Mouse (Mus musculus) forebrain, embryonic 15.5 days (tissue): ENCODE results near the gene 1700001P01Rik. TPM values are rescaled to one million over a fixed set of nuclear protein-coding genes. Genes with fewer than 3 reads are reported as not detected.

Experiments
- ATAC-seq: fragments of 200-750 bp; cut with Nextera tagmentation; replicated peaks from 2 replicates; pipeline ENCODE4 v1.8.0; 2017; ENCODE audit warnings: mild to moderate bottlenecking, moderate TSS enrichment, moderate library complexity
- H3K27ac ChIP-seq: fragments of 300-500 bp; sonication (generic); replicated peaks from 2 replicates; pipeline ENCODE4 v1.5.1; 2015; ENCODE audit warnings: mild to moderate bottlenecking, inconsistent platforms
- H3K27me3 ChIP-seq: fragments of 300-500 bp; sonication (generic); 2 replicates; pipeline ENCODE4 v1.6.1; 2015; ENCODE audit warnings: inconsistent platforms
- H3K36me3 ChIP-seq: fragments of 300-500 bp; sonication (generic); 2 replicates; pipeline ENCODE4 v1.6.1; 2015; ENCODE audit warnings: mild to moderate bottlenecking, inconsistent platforms
- H3K4me1 ChIP-seq: fragments of 300-500 bp; sonication (generic); 2 replicates; pipeline ENCODE4 v1.6.1; 2015; ENCODE audit warnings: inconsistent platforms
- H3K4me2 ChIP-seq: fragments of 300-500 bp; sonication (generic); replicated peaks from 2 replicates; pipeline ENCODE4 v1.6.1; 2015; ENCODE audit warnings: mild to moderate bottlenecking, inconsistent platforms
- H3K4me3 ChIP-seq: fragments of 300-500 bp; sonication (generic); 2 replicates; pipeline ENCODE4 v1.5.1; 2015; ENCODE audit warnings: mild to moderate bottlenecking, inconsistent platforms
- H3K9ac ChIP-seq: fragments of 300-500 bp; sonication (generic); replicated peaks from 2 replicates; pipeline ENCODE4 v1.6.1; 2015; ENCODE audit warnings: mild to moderate bottlenecking, inconsistent platforms
- H3K9me3 ChIP-seq: fragments of 300-500 bp; sonication (generic); 2 replicates; pipeline ENCODE4 v1.6.1; 2016; ENCODE audit warnings: inconsistent platforms
- WGBS: fragments of 180-500 bp; shearing (Covaris S2); methylation state at CpG from one replicate; pipeline ENCODE4 v1.1.7; 2015; ENCODE audit warnings: mixed read lengths; 5-methylcytosine and 5-hydroxymethylcytosine counted together
- polyA plus RNA-seq: library from polyadenylated mRNA; unstranded; fragments of >200 nt; fragmentation: Nextera tagmentation; extraction: Ambion mirVana; gene quantifications from 2 replicates; pipeline ENCODE4 v1.2.1, GENCODE M21; 2015

Gene 1700001P01Rik
- polyA plus RNA-seq, 1 experiment from 2014 or later, result 0.39 TPM

DNA sequence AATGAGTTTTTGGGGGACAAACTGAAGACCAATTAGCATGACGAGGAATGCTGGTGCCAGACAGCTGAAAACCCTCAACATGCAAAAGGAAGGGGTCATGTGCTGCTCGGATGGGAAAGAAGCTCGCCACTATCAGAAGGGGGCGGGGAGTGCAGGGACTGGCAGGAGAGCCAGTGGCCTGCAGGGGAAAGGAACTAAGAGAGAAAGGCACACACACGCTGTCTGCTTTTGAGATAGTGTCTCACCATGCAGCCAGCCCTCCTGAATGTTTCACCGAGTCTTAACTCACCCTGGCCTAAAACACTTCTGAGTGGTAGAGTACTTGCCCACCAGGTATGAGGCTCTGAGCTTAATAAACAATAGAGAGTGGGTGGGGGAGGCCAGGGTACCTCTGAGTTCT lies 16.8 kb downstream of the 1700001P01Rik start:
- Histone ChIP-seq H3K27me3 (no peaks in the 10 kb centered on the region), H3K4me2 (no peak overlapping the region), H3K9ac (no peak overlapping the region), H3K9me3 (no peaks in the 10 kb centered on the region), H3K36me3 (peaks cover 63% of the 10 kb centered on the region), H3K4me3 (no peak overlapping the region), H3K4me1 (0 out of 2 replicates have a peak, but pooled peaks cover under 1% of the 10 kb centered on the region), H3K27ac (no peak overlapping the region)
- WGBS, result 88% methylated on average over 6 of the region's 6 CpGs
- no peak for ATAC-seq

DNA sequence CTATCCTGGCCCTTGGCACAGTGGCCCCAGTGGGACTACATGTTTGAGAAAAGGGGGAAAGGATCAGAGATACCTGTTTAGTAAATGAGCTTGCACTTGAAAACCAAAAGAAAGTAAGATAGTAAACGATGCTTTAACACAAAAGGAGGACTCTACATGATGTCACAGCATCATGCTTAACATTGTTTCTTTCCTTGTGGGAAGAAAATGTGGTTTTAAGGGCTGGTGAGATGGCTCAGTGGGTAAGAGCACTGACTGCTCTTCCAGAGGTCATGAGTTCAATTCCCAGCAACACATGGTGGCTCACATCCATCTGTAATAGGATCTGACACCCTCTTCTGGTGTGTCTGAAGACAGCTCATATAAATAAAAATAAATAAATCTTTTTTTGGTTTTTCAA lies 17.6 kb downstream of the 1700001P01Rik start:
- no peaks in the 10 kb centered on the region for H3K27me3 ChIP-seq

GRCm38 (mm10) chr11:97753277-97753676 lies 22.4 kb downstream of the 1700001P01Rik start:
- no peaks in the 10 kb centered on the region for H3K9me3 ChIP-seq
- H3K27ac ChIP-seq, result no peak overlapping the region
- H3K4me3 ChIP-seq, result no peak overlapping the region
- H3K4me1 ChIP-seq, result no peaks in the 10 kb centered on the region
- no peak for ATAC-seq
- no peak overlapping the region for H3K9ac ChIP-seq
- 94% methylated on average over 8 of the region's 8 CpGs for WGBS
- H3K4me2 ChIP-seq, result no peak overlapping the region
- H3K27me3 ChIP-seq, result no peaks in the 10 kb centered on the region
- H3K36me3 ChIP-seq, result peaks cover 84% of the 10 kb centered on the region

More for the DNA sequence above, 17.6 kb downstream of the 1700001P01Rik start:
- no peak for ATAC-seq
- Histone ChIP-seq H3K4me2 (no peak overlapping the region), H3K4me3 (no peak overlapping the region), H3K36me3 (peaks cover 67% of the 10 kb centered on the region), H3K27ac (no peak overlapping the region), H3K9me3 (no peaks in the 10 kb centered on the region), H3K9ac (no peak overlapping the region), H3K4me1 (no peaks in the 10 kb centered on the region)
- 95% methylated on average over 1 of the region's 1 CpGs for WGBS

GRCm38 (mm10) chr11:97748496-97748895 lies 27.2 kb downstream of the 1700001P01Rik start:
- H3K4me1 ChIP-seq, result peaks cover 9% of the 10 kb centered on the region
- H3K4me2 ChIP-seq, result no peak overlapping the region
- ATAC-seq, result no peak
- H3K4me3 ChIP-seq, result no peak overlapping the region
- 91% methylated on average over 5 of the region's 5 CpGs for WGBS
- no peak overlapping the region for H3K9ac ChIP-seq
- no peaks in the 10 kb centered on the region for H3K9me3 ChIP-seq
- H3K27ac ChIP-seq, result no peak overlapping the region
- peaks cover 67% of the 10 kb centered on the region for H3K36me3 ChIP-seq
- no peaks in the 10 kb centered on the region for H3K27me3 ChIP-seq

DNA sequence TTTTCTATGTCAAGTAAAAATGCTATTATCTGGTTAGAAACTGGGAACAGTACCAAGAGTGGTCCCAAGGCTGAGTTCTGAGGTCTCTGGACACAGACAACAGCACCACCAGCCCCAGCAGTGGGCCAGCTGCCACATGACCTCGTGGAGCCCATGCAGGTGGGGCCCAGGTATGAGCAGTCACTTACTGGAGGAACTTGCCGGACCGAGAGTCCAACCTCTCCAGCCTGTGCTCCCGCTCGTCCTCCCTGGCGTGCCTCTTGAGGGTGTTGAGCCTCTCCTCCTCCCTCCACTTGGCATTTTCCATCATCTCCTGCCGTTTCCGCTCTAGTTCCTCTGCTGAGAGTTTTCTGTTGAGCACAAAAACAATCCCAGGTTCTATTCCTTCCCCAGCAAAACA lies 27.9 kb downstream of the 1700001P01Rik start:
- Histone ChIP-seq H3K4me1 (peaks cover 17% of the 10 kb centered on the region), H3K36me3 (peaks cover 60% of the 10 kb centered on the region), H3K9me3 (no peaks in the 10 kb centered on the region), H3K4me2 (no peak overlapping the region), H3K4me3 (no peak overlapping the region), H3K27me3 (no peaks in the 10 kb centered on the region), H3K9ac (no peak overlapping the region), H3K27ac (no peak overlapping the region)
- WGBS, result 93% methylated on average over 8 of the region's 8 CpGs
- ATAC-seq, result no peak

DNA sequence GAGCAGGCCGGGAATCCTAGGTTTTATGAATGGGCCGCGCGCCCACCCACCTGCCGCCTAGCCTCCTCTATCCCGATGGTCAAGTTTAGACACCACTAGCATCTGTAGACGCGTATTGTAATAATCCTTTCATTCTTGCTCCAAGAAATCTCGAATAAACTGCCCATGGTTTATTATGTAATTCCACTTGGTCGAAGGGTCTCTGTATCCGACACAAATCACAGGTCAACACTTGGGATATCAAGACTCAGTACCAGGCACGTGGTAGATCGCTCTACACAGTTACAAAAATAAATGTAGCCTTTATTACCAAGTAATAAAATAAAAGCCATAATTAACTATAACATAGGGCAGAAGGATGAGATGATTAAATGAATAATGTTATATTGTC lies 30.4 kb downstream of the 1700001P01Rik start:
- WGBS, result 10% methylated on average over 13 of the region's 13 CpGs
- Histone ChIP-seq H3K4me2 (peak overlapping the region; percentile 57), H3K9ac (peak overlapping the region; percentile 30), H3K9me3 (no peaks in the 10 kb centered on the region), H3K36me3 (peaks cover 40% of the 10 kb centered on the region), H3K4me1 (peaks cover 35% of the 10 kb centered on the region), H3K4me3 (peak overlapping the region; percentile 83), H3K27me3 (no peaks in the 10 kb centered on the region), H3K27ac (peak overlapping the region; percentile 99; the same call in 1 of the 2 replicates)
- ATAC-seq, result peak; percentile 30

DNA sequence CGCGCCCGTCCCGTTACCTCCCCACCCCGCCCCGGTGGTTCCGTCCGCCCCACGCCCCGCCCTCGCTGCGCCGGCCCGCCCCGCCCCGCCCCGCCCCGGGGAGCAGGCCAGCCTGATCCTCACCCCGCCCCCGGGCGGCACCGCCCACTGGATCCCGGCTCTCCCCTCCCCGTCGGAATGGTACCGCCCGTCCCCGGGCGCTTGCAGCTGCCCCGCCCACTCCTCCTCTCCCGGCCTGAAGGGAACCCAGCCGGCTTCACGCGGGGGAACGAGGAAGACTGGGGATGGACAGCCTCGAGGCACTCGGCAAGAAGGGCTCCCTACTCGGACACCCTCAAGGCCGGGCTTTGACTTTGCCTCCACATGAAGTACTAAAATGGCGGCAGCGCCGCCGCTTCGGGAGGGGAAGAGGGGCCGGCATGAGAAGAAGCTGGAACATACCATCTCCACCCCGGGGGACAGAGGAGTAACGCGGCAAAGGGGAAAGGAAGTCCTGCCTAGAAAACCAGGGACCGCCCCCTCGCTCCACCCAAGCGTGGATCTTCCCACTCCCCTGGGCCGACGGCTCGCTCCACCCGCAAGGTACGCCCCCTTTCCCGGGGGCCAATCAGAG lies 30.9 kb downstream of the 1700001P01Rik start:
- H3K27ac ChIP-seq, result peak overlapping the region; percentile 99
- peaks cover 40% of the 10 kb centered on the region for H3K4me1 ChIP-seq
- peak overlapping the region; percentile 94 for H3K9ac ChIP-seq
- peak overlapping the region; percentile 83 for H3K4me3 ChIP-seq
- H3K4me2 ChIP-seq, result peak overlapping the region; percentile 57
- H3K9me3 ChIP-seq, result no peaks in the 10 kb centered on the region
- peaks cover 35% of the 10 kb centered on the region for H3K36me3 ChIP-seq
- under 1% methylated on average over 42 of the region's 57 CpGs for WGBS
- H3K27me3 ChIP-seq, result no peaks in the 10 kb centered on the region
- peak; percentile 96 for ATAC-seq

GRCm38 (mm10) chr11:97744063-97744717 lies 31.5 kb downstream of the 1700001P01Rik start, which contains the start of gene Pip4k2b:
Gene Pip4k2b (minus strand): TSS chr11:97744704.
- Histone ChIP-seq H3K27me3 (no peaks in the 10 kb centered on the region), H3K36me3 (peaks cover 29% of the 10 kb centered on the region), H3K27ac (peak within 1 kb of the TSS; percentile 99), H3K4me3 (peak within 1 kb of the TSS; percentile 83), H3K4me1 (peaks cover 40% of the 10 kb centered on the region), H3K4me2 (peak within 1 kb of the TSS; percentile 57), H3K9me3 (no peaks in the 10 kb centered on the region), H3K9ac (peak within 1 kb of the TSS; percentile 94)
- ATAC-seq, result peak; percentile 33
- under 1% methylated on average over 45 of the region's 63 CpGs for WGBS

GRCm38 (mm10) chr11:97743423-97743822 lies 32.3 kb downstream of the 1700001P01Rik start:
- Histone ChIP-seq H3K27me3 (no peaks in the 10 kb centered on the region), H3K4me3 (peak overlapping the region; percentile 83), H3K4me2 (peak overlapping the region; percentile 57), H3K27ac (peak overlapping the region; percentile 99; the same call in 1 of the 2 replicates), H3K9me3 (no peaks in the 10 kb centered on the region), H3K36me3 (peaks cover 23% of the 10 kb centered on the region), H3K9ac (peak overlapping the region; percentile 81), H3K4me1 (peaks cover 40% of the 10 kb centered on the region)
- no peak for ATAC-seq
- 30% methylated on average over 9 of the region's 9 CpGs for whole genome bisulfite sequencing

DNA sequence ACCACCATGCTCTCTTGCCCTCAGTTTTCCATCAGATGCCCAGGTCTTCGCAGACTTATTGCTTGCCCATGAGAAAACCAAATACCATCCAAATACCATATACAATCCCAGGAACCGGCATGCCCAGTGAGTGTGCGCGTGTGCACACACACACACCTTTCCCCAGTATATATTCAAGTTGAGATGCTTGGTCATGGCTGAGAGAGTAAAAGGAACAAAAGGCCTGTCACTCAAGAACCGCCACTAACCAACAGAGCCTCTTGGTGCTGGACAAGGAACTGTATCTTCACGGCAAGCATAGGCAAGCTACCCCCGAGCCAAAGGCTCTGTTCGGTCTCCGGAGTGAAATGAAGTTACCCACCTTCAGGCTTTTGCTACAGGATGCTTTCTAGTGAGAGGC lies 33.1 kb downstream of the 1700001P01Rik start:
- Histone ChIP-seq H3K27me3 (no peaks in the 10 kb centered on the region), H3K4me3 (peak overlapping the region; percentile 83), H3K4me1 (peaks cover 46% of the 10 kb centered on the region), H3K4me2 (peak overlapping the region; percentile 57), H3K9ac (peak overlapping the region; percentile 81; the same call in 1 of the 2 replicates), H3K27ac (no peak overlapping the region), H3K36me3 (peaks cover 16% of the 10 kb centered on the region), H3K9me3 (no peaks in the 10 kb centered on the region)
- ATAC-seq, result no peak
- 69% methylated on average over 9 of the region's 9 CpGs for WGBS

GRCm38 (mm10) chr11:97742157-97742556 lies 33.6 kb downstream of the 1700001P01Rik start:
- H3K36me3 ChIP-seq, result peaks cover 12% of the 10 kb centered on the region
- no peak overlapping the region for H3K27ac ChIP-seq
- no peaks in the 10 kb centered on the region for H3K27me3 ChIP-seq
- H3K4me3 ChIP-seq, result no peak overlapping the region
- peaks cover 48% of the 10 kb centered on the region for H3K4me1 ChIP-seq
- H3K9ac ChIP-seq, result no peak overlapping the region
- H3K9me3 ChIP-seq, result no peaks in the 10 kb centered on the region
- H3K4me2 ChIP-seq, result peak overlapping the region; percentile 57; the same call in 1 of the 2 replicates
- 91% methylated on average over 5 of the region's 5 CpGs for WGBS
- ATAC-seq, result no peak

GRCm38 (mm10) chr11:97740190-97740589 lies 35.5 kb downstream of the 1700001P01Rik start:
- Histone ChIP-seq H3K4me3 (no peak overlapping the region), H3K36me3 (no peaks in the 10 kb centered on the region), H3K27me3 (no peaks in the 10 kb centered on the region), H3K4me1 (peaks cover 43% of the 10 kb centered on the region), H3K9me3 (no peaks in the 10 kb centered on the region), H3K27ac (no peak overlapping the region), H3K4me2 (no peak overlapping the region), H3K9ac (no peak overlapping the region)
- ATAC-seq, result no peak
- 36% methylated on average over 7 of the region's 7 CpGs for WGBS
